Mouse (Mus musculus): ENCODE data around the gene Cd53. TPM values are rescaled to one million over a fixed set of nuclear protein-coding genes. Genes with fewer than 3 reads are reported as not detected.

The Cd53 gene
- 7.5 and 12.1 TPM in 2 replicates for polyA plus RNA-seq (2012; ENCODE audit: insufficient read depth, insufficient read length, missing spikeins)

DNA sequence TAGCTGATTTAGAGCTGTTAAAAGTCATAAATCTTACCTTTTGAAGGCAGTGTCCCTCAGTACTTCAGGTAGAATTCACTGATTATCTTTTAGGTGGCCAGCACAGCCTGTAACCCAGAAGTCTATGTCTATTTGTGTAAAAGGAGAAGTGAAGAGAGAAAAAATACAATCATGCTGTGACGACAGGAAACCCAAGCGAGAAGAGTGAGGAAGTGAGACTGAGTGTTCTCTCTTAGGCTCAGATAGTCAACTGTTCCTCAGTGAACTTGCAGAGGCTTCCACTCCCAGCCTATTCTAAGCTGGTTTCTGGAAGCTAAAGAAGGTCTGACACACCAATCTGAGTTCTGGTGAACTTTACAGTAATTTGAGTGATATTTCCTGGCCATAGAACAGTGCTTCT is at the start of gene Cd53:
TSS of gene Cd53 (minus strand) at position 220 of the 400 bp plus-strand sequence.
- H3K4me3 ChIP-seq (ENCODE audit: insufficient read depth, low read depth, low read length): no peak within 1 kb of the TSS
- H3K4me1 ChIP-seq (ENCODE audit: control insufficient read depth, insufficient read depth, insufficient read length, low read length): no peaks in the 10 kb centered on the region
- H3K27ac ChIP-seq (replicated peaks; ENCODE audit: low read depth, low read length): no peak within 1 kb of the TSS

DNA sequence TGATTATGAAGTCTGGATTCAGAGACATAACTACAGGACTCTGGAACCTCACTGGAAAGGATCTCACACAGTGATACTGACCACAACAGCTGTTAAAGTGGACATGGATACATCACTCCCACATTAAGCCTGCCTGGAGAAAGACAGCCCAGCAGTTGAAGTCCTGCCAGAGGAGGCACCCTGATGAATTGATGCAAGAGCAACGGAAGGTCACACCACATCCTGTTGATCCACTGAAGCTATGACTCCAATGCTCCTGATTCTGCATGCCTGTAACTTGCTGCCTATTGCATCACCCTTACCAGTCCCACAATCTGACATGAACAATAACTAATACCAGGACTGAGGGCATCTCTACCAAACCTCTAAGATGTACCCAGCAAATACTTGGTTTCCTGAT is 42.2 kb upstream of the Cd53 start:
- no peak overlapping the region for H3K4me3 ChIP-seq (ENCODE audit: insufficient read depth, low read depth, low read length)
- H3K27ac ChIP-seq (replicated peaks; ENCODE audit: low read depth, low read length): no peak overlapping the region

DNA sequence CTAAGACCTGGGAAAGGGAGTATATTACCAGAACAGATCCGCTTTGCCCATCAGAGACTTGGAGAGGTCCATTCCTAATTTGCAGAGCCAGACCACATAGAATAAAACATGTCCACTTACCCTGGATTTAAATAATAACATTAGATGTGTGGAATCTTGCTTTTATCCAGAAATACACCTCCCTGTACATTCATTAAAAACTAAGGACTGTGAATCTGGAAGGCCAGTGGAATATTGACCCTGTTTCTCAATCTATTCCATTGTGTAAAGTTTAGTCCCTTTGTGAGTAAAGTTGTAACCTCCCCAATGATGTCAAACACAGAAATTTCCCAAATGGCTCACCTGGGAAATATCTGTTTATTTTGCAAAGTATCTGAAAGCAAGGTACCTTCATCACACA is 36.2 kb upstream of the Cd53 start, which contains the start of gene Olfr266:
TSS of gene Olfr266 (minus strand) at position 101 of the 400 bp plus-strand sequence.
- H3K4me1 ChIP-seq (ENCODE audit: control insufficient read depth, insufficient read depth, insufficient read length, low read length): no peaks in the 10 kb centered on the region
- H3K27ac ChIP-seq (replicated peaks; ENCODE audit: low read depth, low read length): no peak within 1 kb of the TSS
- no peak within 1 kb of the TSS for H3K4me3 ChIP-seq (ENCODE audit: insufficient read depth, low read depth, low read length)

More for the DNA sequence above, 42.2 kb upstream of the Cd53 start:
- H3K4me1 ChIP-seq (ENCODE audit: control insufficient read depth, insufficient read depth, insufficient read length, low read length): no peaks in the 10 kb centered on the region

DNA sequence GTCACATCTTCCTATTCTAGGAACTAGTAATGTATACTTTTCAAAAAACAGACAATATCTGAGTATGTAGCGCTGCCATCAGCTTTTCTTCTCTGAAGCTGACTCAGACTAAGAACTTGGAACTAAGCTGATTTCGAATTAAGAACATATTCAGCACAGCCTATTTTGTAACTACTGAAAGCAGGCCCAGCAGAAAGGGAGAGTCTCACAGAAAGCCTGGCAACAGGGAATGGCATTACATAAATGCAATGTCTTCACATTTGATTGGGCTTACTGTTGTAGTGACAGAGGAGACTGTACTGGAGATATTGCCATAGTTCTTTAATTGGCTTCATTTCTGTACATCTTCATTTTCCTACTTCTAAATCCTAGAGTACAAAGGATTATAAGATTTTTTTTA is 27.7 kb upstream of the Cd53 start:
- Histone ChIP-seq H3K4me1 (ENCODE audit: control insufficient read depth, insufficient read depth, insufficient read length, low read length) (no peaks in the 10 kb centered on the region), H3K4me3 (ENCODE audit: insufficient read depth, low read depth, low read length) (no peak overlapping the region), H3K27ac (replicated peaks; ENCODE audit: low read depth, low read length) (no peak overlapping the region)

DNA sequence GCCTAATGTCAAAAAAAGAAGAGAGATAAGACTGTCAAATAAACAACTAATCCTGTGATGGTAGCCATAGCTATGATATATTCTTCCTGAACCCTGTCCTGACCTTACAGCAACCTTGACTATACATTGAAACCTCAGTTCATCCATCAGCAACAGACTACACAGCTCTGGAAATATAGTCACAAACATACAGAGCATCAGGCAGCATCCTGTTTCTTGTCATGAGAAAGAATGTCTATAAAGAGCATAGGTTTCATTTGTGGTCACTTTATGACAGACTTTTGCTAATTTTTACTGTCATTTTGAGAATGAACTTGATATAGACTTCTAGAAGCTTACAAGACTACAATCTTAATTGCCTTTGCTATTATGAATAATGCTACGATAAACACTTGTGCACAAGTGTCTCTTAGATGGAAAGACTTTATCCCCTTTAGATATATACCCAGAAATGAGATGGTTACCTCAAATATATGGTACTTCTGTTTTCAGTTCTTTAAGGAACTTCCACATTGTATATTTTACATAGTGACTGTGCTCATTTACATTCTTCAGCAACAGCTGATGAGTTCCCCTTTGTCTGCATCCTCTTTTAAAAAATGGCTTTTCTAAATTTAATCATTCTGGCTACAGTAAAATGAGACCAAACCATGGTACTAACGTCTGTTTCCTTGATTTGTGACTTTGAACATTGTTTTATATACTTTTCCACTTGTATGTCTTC is 19.2 kb upstream of the Cd53 start:
- Histone ChIP-seq H3K27ac (replicated peaks; ENCODE audit: low read depth, low read length) (no peak overlapping the region), H3K4me3 (ENCODE audit: insufficient read depth, low read depth, low read length) (no peak overlapping the region), H3K4me1 (ENCODE audit: control insufficient read depth, insufficient read depth, insufficient read length, low read length) (no peaks in the 10 kb centered on the region)

DNA sequence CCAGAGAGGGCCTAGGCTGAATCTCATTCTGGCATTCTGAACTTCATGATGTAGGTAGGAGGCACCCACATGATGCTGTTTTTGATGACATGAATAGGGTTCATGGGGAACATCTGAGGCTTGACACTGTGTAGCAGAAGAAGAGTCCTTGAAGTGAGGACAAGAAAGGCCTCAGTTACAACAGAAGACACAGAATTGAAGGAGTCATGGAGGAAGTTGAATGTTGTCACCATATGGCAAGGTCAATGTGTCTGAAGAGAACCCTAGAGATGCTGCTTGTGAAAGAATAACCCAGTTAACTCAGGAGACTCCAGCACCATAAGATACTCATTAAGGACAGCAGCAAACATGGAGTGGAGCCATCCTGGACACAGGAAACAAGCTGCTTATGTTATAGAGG is 8.1 kb upstream of the Cd53 start:
- H3K4me1 ChIP-seq (ENCODE audit: control insufficient read depth, insufficient read depth, insufficient read length, low read length): no peaks in the 10 kb centered on the region
- no peak overlapping the region for H3K4me3 ChIP-seq (ENCODE audit: insufficient read depth, low read depth, low read length)
- H3K27ac ChIP-seq (replicated peaks; ENCODE audit: low read depth, low read length): no peak overlapping the region

DNA sequence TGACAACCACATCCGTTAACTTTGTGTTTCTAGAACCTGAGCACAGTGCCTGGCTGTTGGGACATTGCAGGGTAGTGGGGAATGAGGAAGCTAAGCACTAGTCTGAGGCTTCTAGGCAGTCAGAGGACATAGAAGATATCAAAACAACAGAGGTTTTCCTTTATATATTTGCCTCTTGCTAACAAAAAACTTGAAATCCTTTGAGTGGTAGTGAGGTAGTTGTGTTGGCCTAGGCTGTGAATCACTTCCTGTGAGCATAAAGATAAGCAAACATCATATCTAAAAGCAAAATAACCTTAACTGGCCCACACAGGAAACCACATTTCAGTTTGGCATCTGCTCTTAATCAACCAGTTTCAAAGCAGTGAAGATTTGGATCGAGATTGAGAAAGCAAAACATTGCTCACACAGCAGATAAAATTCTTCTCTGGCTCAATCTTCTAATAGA is 1.5 kb downstream of the Cd53 start:
- Histone ChIP-seq H3K4me1 (ENCODE audit: control insufficient read depth, insufficient read depth, insufficient read length, low read length) (no peaks in the 10 kb centered on the region), H3K27ac (replicated peaks; ENCODE audit: low read depth, low read length) (no peak overlapping the region; the same call in 1 of the 2 replicates), H3K4me3 (ENCODE audit: insufficient read depth, low read depth, low read length) (no peak overlapping the region; the same call in 1 of the 2 replicates)

DNA sequence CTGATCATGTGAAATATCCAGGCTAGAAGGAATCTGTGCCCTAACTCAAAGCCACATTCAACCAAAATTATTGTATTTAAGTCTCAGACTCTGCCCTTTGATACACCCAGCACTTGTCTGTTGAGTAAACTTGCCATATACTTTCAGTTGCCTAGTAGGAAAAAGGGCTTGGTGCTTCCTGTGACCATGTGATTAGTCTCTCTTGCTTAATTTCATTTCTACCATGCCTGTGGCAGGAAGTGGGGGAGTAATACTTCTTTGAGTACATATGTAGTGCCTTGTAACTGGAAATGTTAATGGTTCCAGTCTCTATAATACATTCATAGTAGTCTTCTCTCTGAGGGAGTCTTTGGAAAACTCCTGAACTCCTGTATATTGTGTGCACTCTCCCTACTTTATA is 2.0 kb downstream of the Cd53 start:
- no peak overlapping the region for H3K27ac ChIP-seq (replicated peaks; ENCODE audit: low read depth, low read length)
- H3K4me1 ChIP-seq (ENCODE audit: control insufficient read depth, insufficient read depth, insufficient read length, low read length): no peaks in the 10 kb centered on the region
- no peak overlapping the region for H3K4me3 ChIP-seq (ENCODE audit: insufficient read depth, low read depth, low read length)

DNA sequence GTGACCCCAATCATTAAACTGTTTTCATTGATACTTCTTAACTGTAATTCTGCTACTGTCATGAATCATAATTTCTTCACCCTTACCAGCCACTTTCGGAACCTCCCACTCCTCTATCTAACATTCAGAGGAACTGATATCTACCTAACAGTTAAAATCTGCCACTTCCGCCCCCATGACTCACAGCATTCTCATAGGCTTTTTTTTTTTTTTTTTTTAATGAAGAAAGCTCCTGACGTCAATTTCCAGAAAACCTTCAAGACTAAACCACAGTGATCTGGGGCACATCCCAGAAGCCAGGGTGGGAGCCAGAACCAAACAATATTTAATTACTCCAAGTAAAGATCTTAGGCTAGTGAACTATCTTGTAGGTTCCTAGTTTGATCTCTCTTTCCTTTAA is 4.8 kb downstream of the Cd53 start:
- Histone ChIP-seq H3K4me1 (ENCODE audit: control insufficient read depth, insufficient read depth, insufficient read length, low read length) (no peaks in the 10 kb centered on the region), H3K4me3 (ENCODE audit: insufficient read depth, low read depth, low read length) (no peak overlapping the region), H3K27ac (replicated peaks; ENCODE audit: low read depth, low read length) (no peak overlapping the region)

DNA sequence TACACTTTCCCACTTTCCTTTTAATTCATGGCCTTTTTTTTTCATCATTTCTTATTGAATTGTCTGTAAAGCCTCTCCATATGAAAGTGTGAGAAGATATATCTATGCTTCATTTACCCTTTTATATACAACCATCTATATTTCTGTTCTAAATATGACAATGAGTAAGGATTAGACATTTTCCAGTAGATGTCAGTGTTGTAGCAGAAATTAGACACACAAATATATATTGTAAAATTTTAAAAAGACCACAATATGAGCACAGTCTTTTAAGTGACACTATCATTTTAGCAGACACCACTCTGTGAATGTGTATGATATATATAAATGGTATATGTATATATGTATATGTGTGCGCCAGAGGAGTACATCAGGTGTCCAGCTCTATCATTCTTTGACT is 18.1 kb downstream of the Cd53 start:
- H3K4me3 ChIP-seq (ENCODE audit: insufficient read depth, low read depth, low read length): no peak overlapping the region
- H3K4me1 ChIP-seq (ENCODE audit: control insufficient read depth, insufficient read depth, insufficient read length, low read length): no peaks in the 10 kb centered on the region
- no peak overlapping the region for H3K27ac ChIP-seq (replicated peaks; ENCODE audit: low read depth, low read length)

DNA sequence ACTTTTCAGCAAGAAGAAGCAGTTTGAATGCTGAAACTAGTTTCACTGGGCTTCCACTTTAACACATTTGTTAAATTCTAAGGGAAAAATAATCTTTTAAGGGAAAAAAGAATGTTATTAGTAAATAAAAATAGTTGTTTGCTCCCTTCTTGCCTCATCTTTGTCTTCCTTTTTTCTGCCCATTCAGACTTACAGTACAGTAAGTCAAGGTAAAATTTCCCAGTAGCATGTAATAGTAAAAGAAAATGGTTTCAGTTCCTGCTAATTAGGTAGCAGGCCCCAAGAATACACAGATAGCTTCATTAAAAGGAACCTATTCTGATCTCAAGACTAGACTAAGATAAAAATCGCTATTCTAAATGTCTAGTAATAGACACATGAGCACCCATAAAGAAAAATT is 34.1 kb downstream of the Cd53 start:
- Histone ChIP-seq H3K27ac (replicated peaks; ENCODE audit: low read depth, low read length) (no peak overlapping the region), H3K4me3 (ENCODE audit: insufficient read depth, low read depth, low read length) (no peak overlapping the region), H3K4me1 (ENCODE audit: control insufficient read depth, insufficient read depth, insufficient read length, low read length) (no peaks in the 10 kb centered on the region)

DNA sequence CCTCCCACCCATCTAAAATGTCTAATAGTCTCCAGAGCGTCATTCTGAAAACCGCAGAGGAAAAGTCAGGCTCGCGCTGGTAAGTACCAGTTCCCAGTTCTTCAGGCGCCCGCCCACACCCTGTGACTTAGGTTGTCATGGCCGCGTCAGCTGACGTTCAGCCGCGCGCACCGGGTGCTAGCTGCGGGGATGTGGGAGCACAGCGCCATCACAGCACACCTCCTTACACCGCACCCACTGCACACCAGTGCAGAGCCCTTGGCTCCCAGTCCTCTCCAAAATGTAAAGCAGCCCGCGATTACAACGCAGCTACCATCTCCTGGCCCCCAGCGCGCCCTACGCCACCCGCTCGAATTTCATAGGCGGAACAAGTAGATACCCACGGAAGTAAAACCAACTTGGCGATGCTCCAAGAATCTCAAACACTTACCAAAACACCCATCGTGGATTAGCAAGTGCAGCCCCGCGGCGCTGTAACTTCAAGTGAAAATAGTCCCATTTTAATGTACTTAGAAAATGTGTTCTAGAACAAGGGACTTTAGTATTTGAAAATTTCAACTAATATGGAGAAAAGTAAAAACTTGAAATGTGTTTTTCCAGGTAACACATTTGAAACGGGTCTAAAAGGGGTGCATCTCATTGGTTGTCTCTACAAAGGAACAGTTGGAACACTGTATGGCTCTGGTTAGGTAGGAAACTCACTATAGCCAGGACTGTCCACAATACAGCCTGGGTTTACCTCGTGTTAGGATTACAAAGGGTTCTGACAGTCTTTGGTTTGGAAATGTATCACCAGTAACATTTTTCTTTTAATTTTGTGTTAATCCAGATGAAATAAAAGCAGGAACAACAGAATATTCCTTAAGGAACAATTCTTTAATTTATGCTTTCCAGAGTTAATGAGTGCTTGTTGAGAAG is 67.7 kb downstream of the Cd53 start:
- Histone ChIP-seq H3K27ac (replicated peaks; ENCODE audit: low read depth, low read length) (peak overlapping the region; percentile 87), H3K4me3 (ENCODE audit: insufficient read depth, low read depth, low read length) (peak overlapping the region; percentile 86), H3K4me1 (ENCODE audit: control insufficient read depth, insufficient read depth, insufficient read length, low read length) (no peaks in the 10 kb centered on the region)

DNA sequence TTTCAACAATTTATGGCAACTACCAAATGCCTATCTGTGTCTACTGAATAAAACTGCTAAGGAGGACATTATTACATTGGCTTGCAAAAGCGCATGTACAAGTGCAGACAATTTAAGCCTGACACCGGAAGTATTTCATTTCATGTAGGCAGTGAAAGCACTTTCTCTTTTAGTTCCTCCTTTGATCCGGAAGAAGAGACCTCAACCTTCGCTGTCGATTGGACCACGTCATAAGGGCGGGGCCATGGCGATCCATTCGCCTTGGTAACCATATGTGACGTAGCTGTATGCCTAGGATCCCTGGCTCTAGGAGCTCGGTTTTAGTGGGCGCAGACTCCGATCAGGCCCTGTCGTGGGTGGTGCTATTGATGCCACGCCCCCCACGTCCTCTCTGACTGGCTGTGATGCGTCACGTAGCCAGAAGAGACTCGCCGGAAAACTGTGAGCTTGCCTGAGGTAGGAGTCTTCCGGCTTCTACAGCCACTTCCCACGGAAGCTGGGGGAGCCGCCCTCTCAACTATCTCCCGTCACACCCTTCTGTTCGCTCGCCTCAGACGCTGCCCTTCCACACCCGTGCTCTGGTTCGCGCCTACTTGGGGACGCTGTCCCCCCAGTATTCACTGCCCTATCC is 68.4 kb downstream of the Cd53 start:
- Histone ChIP-seq H3K4me1 (ENCODE audit: control insufficient read depth, insufficient read depth, insufficient read length, low read length) (no peaks in the 10 kb centered on the region), H3K27ac (replicated peaks; ENCODE audit: low read depth, low read length) (peak overlapping the region; percentile 87), H3K4me3 (ENCODE audit: insufficient read depth, low read depth, low read length) (peak overlapping the region; percentile 86)

Data from brown adipose tissue, adult 24 weeks (tissue).